Mouse (Mus musculus) ES-Bruce4 (cell line): ENCODE results near the gene Zfp729b.

Experiments used
- CTCF ChIP-seq: IDR thresholded peaks from one replicate; pipeline ENCODE4 v1.8.1; 2011; ENCODE audit warnings: low read depth, low read length
- POLR2A ChIP-seq: IDR thresholded peaks from one replicate; pipeline ENCODE4 v1.8.1; 2011; ENCODE audit warnings: low read length; ENCODE audit not compliant: insufficient read depth

DNA sequence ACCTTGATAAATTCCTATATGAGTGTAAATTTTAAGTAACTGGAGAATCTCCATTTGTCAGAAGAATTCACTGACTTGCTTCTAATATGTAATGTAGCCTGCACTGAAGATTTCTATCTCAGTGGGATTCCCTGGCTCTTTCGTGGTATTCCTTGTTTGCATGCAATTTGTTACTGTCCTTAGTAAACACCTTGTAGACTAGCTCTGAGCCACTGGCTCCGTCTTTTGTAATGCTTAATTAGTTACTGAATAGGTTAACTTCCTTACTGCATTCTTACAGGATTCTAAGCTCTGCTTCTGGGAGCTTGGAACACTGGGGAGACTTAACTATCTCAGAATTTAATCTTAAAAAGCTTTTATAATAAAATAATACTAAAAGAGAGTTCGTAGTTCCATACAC is 43.0 kb upstream of the Zfp729b start:
- no peak for TF ChIP-seq CTCF
- TF ChIP-seq POLR2A, result no peak
